Mouse (Mus musculus): Measurements from ENCODE around the gene Ikzf1. TPM values are rescaled to one million over a fixed set of nuclear protein-coding genes. Genes with fewer than 3 reads are reported as not detected.
A peak's percentile ranks its signal among the peaks of the same experiment; 100 is the strongest.

Ikzf1 gene
- polyA plus RNA-seq, 1 experiment from 2014 or later: 7.6 TPM

DNA sequence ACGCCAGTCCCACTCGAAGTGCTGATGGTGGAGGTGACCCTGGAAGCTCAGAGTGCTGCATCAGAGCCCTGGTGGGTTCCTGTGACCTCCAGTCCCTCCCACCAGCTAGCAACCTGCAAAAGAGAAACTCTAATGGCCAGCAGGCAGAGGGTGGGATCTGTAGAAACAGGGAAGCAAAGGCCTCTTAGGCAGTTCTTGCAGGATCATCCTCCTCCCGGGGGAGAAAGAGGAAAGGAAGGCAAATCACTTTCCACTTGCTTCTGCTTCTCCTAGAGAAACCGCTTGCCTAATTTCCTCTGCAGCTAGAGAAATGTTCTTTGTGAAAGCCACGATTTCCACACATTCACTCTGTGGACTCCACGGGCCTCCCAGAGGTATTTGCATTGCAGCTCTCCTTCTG lies 100.7 kb downstream of the Ikzf1 start:
- peaks cover 2% of the 10 kb centered on the region; the same call in 1 of the 2 replicates for H3K4me1 ChIP-seq (ENCODE audit: control insufficient read depth, insufficient read depth, low read length)
- no peak overlapping the region for H3K27ac ChIP-seq (ENCODE audit: low read depth, low read length)
- no peak overlapping the region for H3K9ac ChIP-seq (ENCODE audit: low read depth, low read length)
- no peak for ATAC-seq (replicated peaks; ENCODE audit: insufficient number of reproducible peaks, low FRiP score, low TSS enrichment)
- 0 out of 2 replicates have a peak, but pooled peaks cover 2% of the 10 kb centered on the region for H3K27me3 ChIP-seq (ENCODE audit: control insufficient read depth, insufficient read depth, low read length)
- H3K9me3 ChIP-seq (replicated peaks; ENCODE audit: control insufficient read depth, low read length): no peaks in the 10 kb centered on the region
- 52% methylated on average over 6 of the region's 6 CpGs for WGBS (ENCODE audit: insufficient replicate concordance)
- H3K4me3 ChIP-seq (ENCODE audit: low read depth, low read length): no peak overlapping the region
- H3K4me2 ChIP-seq: no peak overlapping the region
- no peaks in the 10 kb centered on the region for H3K36me3 ChIP-seq (ENCODE audit: control insufficient read depth, insufficient read depth, low read length)

DNA sequence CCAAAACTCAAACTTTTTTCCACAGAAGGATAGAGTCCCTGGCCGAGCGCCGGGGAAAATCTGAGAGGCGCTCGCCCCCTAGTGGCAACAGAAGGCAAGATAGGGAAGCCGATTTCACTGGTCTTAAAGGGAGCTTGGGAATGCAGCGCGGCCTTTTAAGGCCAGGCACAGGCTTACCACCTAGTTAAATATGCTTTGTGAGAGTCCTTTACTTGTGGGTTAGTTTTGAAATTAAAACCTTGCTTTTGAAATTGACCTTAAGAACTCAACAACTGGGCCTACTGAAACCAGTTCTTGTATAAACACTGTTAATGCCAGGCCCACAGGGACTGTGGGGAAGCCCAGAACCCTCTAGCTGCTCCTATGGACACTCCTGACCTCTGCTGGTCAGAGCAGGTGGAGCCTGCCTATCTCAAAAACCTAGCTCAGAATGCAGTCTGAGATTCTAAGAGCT lies 103.7 kb downstream of the Ikzf1 start:
- under 1% methylated on average over 8 of the region's 8 CpGs for WGBS (ENCODE audit: insufficient replicate concordance)
- peak overlapping the region; percentile 59; the same call in 1 of the 2 replicates for H3K9ac ChIP-seq (ENCODE audit: low read depth, low read length)
- H3K4me1 ChIP-seq (ENCODE audit: control insufficient read depth, insufficient read depth, low read length): peaks cover 2% of the 10 kb centered on the region; the same call in 1 of the 2 replicates
- H3K36me3 ChIP-seq (ENCODE audit: control insufficient read depth, insufficient read depth, low read length): no peaks in the 10 kb centered on the region
- H3K9me3 ChIP-seq (replicated peaks; ENCODE audit: control insufficient read depth, low read length): no peaks in the 10 kb centered on the region
- ATAC-seq (replicated peaks; ENCODE audit: insufficient number of reproducible peaks, low FRiP score, low TSS enrichment): peak; percentile 88
- H3K27me3 ChIP-seq (ENCODE audit: control insufficient read depth, insufficient read depth, low read length): 0 out of 2 replicates have a peak, but pooled peaks cover 2% of the 10 kb centered on the region
- H3K4me3 ChIP-seq (ENCODE audit: low read depth, low read length): no peak overlapping the region
- H3K27ac ChIP-seq (ENCODE audit: low read depth, low read length): no peak overlapping the region
- peak overlapping the region; percentile 55 for H3K4me2 ChIP-seq

DNA sequence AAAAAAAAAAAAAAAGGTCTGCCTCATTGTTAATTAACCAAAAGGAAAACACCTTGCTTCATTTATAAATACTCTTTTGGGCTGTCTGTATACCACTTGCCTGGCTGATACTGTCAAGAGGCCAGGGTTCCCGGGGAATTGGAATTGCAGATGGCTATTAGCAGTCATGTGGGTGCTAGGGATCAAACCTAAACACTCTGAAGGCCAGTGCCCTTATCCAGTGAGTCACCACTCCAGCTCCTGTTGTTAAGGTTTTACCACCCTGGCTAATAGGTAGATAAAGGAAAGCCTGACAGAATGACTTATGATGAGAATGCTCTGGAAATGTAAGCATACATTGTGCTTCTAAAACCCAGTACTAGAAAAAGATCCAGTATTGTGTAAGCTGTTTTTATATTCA lies 109.8 kb downstream of the Ikzf1 start:
- H3K4me2 ChIP-seq: no peak overlapping the region
- H3K9ac ChIP-seq (ENCODE audit: low read depth, low read length): no peak overlapping the region
- H3K27me3 ChIP-seq (ENCODE audit: control insufficient read depth, insufficient read depth, low read length): no peaks in the 10 kb centered on the region
- WGBS (ENCODE audit: insufficient replicate concordance): 78% methylated on average over 1 of the region's 1 CpGs
- no peak overlapping the region for H3K4me3 ChIP-seq (ENCODE audit: low read depth, low read length)
- no peak overlapping the region for H3K27ac ChIP-seq (ENCODE audit: low read depth, low read length)
- ATAC-seq (replicated peaks; ENCODE audit: insufficient number of reproducible peaks, low FRiP score, low TSS enrichment): no peak
- no peaks in the 10 kb centered on the region for H3K4me1 ChIP-seq (ENCODE audit: control insufficient read depth, insufficient read depth, low read length)
- H3K9me3 ChIP-seq (replicated peaks; ENCODE audit: control insufficient read depth, low read length): no peaks in the 10 kb centered on the region
- peaks cover 7% of the 10 kb centered on the region for H3K36me3 ChIP-seq (ENCODE audit: control insufficient read depth, insufficient read depth, low read length)

DNA sequence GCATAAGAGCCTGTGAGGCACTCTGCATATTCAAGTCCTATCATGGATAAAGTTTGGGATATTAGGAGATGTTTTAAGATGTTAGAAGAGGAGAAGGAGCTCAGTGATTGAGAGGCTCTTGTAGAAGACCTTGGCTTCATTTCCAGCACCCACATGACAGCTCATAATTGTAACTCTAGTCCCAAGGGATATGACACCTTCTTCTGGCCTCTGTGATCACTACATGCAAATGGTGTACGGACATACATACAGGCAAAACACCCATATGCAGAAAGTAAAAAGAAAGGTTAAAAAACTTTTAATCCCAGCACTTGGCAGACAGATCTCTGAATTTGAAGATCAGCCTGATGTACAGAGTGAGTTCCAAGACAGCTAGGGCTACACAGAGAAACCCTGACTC lies 113.9 kb downstream of the Ikzf1 start:
- Histone ChIP-seq H3K4me2 (no peak overlapping the region), H3K36me3 (ENCODE audit: control insufficient read depth, insufficient read depth, low read length) (peaks cover 29% of the 10 kb centered on the region), H3K9ac (ENCODE audit: low read depth, low read length) (no peak overlapping the region), H3K4me1 (ENCODE audit: control insufficient read depth, insufficient read depth, low read length) (peaks cover 10% of the 10 kb centered on the region; the same call in 1 of the 2 replicates), H3K4me3 (ENCODE audit: low read depth, low read length) (no peak overlapping the region), H3K9me3 (replicated peaks; ENCODE audit: control insufficient read depth, low read length) (no peaks in the 10 kb centered on the region), H3K27ac (ENCODE audit: low read depth, low read length) (no peak overlapping the region), H3K27me3 (ENCODE audit: control insufficient read depth, insufficient read depth, low read length) (no peaks in the 10 kb centered on the region)
- WGBS (ENCODE audit: insufficient replicate concordance): 97% methylated on average over 1 of the region's 1 CpGs
- ATAC-seq (replicated peaks; ENCODE audit: insufficient number of reproducible peaks, low FRiP score, low TSS enrichment): no peak

DNA sequence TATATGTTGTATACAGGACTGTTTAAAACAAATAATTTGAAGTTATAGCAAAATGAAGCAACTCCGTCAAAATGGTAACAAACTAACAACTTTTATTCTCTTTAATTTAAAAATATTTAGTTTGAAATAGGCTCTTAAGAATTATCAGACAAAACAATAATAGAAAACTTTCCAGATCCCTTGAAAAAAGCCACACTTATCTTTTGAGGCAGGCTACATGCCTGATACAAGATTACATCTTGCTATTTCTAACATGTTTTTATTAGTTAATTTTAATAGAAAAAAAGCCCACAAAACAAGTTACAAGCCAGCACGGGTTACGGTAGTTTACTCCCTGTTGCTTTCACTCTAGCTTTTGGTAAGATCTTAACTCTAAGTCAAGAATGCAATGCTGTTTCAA lies 115.5 kb downstream of the Ikzf1 start:
- Histone ChIP-seq H3K27me3 (ENCODE audit: control insufficient read depth, insufficient read depth, low read length) (no peaks in the 10 kb centered on the region), H3K36me3 (ENCODE audit: control insufficient read depth, insufficient read depth, low read length) (peaks cover 33% of the 10 kb centered on the region), H3K27ac (ENCODE audit: low read depth, low read length) (no peak overlapping the region), H3K4me1 (ENCODE audit: control insufficient read depth, insufficient read depth, low read length) (peaks cover 10% of the 10 kb centered on the region; the same call in 1 of the 2 replicates), H3K4me3 (ENCODE audit: low read depth, low read length) (no peak overlapping the region), H3K4me2 (no peak overlapping the region), H3K9me3 (replicated peaks; ENCODE audit: control insufficient read depth, low read length) (no peaks in the 10 kb centered on the region), H3K9ac (ENCODE audit: low read depth, low read length) (no peak overlapping the region)
- no peak for ATAC-seq (replicated peaks; ENCODE audit: insufficient number of reproducible peaks, low FRiP score, low TSS enrichment)
- 95% methylated on average over 3 of the region's 3 CpGs for WGBS (ENCODE audit: insufficient replicate concordance)

DNA sequence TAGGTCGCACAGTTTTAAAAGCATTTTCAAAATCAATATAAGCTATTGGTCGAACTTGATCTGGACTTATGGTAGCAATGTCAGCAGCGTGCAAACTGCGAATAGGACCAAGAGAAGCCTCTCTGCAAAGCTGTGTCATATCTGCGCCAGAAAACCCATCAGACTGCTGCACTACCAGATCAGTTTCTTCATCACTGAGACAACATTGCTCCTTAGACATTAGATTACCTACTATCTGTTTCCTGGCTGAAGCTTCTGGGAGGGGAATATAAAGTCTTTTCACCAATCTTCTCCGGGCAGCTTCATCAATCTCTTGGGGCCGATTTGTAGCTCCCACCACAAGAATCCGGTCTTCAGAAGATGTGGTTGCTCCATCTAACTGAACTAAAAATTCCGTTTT lies 116.3 kb downstream of the Ikzf1 start:
- ATAC-seq (replicated peaks; ENCODE audit: insufficient number of reproducible peaks, low FRiP score, low TSS enrichment): no peak
- Histone ChIP-seq H3K4me2 (no peak overlapping the region), H3K27ac (ENCODE audit: low read depth, low read length) (no peak overlapping the region), H3K9me3 (replicated peaks; ENCODE audit: control insufficient read depth, low read length) (no peaks in the 10 kb centered on the region), H3K36me3 (ENCODE audit: control insufficient read depth, insufficient read depth, low read length) (peaks cover 36% of the 10 kb centered on the region), H3K4me3 (ENCODE audit: low read depth, low read length) (no peak overlapping the region), H3K9ac (ENCODE audit: low read depth, low read length) (no peak overlapping the region), H3K4me1 (ENCODE audit: control insufficient read depth, insufficient read depth, low read length) (peaks cover 10% of the 10 kb centered on the region; the same call in 1 of the 2 replicates), H3K27me3 (ENCODE audit: control insufficient read depth, insufficient read depth, low read length) (no peaks in the 10 kb centered on the region)
- 86% methylated on average over 9 of the region's 9 CpGs for WGBS (ENCODE audit: insufficient replicate concordance)

DNA sequence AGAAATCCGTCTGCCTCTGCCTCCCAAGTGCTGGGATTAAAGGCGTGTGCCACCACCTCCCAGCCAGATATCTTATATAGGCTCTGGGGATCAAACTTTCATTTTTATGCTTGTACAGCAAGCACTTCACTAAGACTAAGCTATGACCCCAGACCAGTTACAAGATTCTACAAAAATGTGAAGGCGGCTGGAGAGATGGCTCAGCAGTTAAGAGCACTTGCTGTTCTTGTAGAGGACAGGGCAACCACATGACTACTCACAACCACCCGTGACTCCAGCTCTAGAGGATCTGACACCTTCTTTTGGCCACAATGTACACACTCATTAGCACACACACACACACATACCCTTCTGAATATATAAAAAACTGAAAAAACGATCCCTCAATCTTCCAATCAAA lies 119.6 kb downstream of the Ikzf1 start:
- no peak for ATAC-seq (replicated peaks; ENCODE audit: insufficient number of reproducible peaks, low FRiP score, low TSS enrichment)
- no peak overlapping the region for H3K4me3 ChIP-seq (ENCODE audit: low read depth, low read length)
- H3K4me2 ChIP-seq: no peak overlapping the region
- no peaks in the 10 kb centered on the region for H3K27me3 ChIP-seq (ENCODE audit: control insufficient read depth, insufficient read depth, low read length)
- 81% methylated on average over 5 of the region's 5 CpGs for WGBS (ENCODE audit: insufficient replicate concordance)
- H3K27ac ChIP-seq (ENCODE audit: low read depth, low read length): no peak overlapping the region
- peaks cover 14% of the 10 kb centered on the region for H3K4me1 ChIP-seq (ENCODE audit: control insufficient read depth, insufficient read depth, low read length)
- H3K9ac ChIP-seq (ENCODE audit: low read depth, low read length): no peak overlapping the region
- peaks cover 28% of the 10 kb centered on the region for H3K36me3 ChIP-seq (ENCODE audit: control insufficient read depth, insufficient read depth, low read length)
- no peaks in the 10 kb centered on the region for H3K9me3 ChIP-seq (replicated peaks; ENCODE audit: control insufficient read depth, low read length)

DNA sequence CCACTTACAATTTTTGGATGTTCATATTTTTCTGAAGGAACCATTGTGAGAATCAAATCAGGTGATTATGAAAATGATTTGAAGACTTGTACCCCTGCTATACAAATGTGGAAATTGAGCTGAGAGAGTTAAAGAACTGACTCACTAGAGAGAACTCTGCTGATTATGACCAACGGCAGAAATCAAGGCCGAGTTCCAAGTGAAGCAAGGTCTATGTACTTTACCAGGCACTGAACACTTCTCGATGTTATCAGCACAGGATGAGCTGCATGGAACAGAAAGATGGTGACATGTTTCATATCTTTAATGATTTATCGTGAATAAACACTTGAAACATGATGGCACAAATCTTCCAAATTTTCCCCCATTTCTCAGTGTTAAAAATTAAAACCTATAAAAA lies 121.1 kb downstream of the Ikzf1 start:
- Histone ChIP-seq H3K27me3 (ENCODE audit: control insufficient read depth, insufficient read depth, low read length) (no peaks in the 10 kb centered on the region), H3K4me1 (ENCODE audit: control insufficient read depth, insufficient read depth, low read length) (peaks cover 23% of the 10 kb centered on the region), H3K27ac (ENCODE audit: low read depth, low read length) (no peak overlapping the region), H3K4me3 (ENCODE audit: low read depth, low read length) (no peak overlapping the region), H3K36me3 (ENCODE audit: control insufficient read depth, insufficient read depth, low read length) (peaks cover 26% of the 10 kb centered on the region), H3K9me3 (replicated peaks; ENCODE audit: control insufficient read depth, low read length) (no peaks in the 10 kb centered on the region), H3K9ac (ENCODE audit: low read depth, low read length) (no peak overlapping the region), H3K4me2 (no peak overlapping the region)
- 81% methylated on average over 4 of the region's 4 CpGs for WGBS (ENCODE audit: insufficient replicate concordance)
- no peak for ATAC-seq (replicated peaks; ENCODE audit: insufficient number of reproducible peaks, low FRiP score, low TSS enrichment)

DNA sequence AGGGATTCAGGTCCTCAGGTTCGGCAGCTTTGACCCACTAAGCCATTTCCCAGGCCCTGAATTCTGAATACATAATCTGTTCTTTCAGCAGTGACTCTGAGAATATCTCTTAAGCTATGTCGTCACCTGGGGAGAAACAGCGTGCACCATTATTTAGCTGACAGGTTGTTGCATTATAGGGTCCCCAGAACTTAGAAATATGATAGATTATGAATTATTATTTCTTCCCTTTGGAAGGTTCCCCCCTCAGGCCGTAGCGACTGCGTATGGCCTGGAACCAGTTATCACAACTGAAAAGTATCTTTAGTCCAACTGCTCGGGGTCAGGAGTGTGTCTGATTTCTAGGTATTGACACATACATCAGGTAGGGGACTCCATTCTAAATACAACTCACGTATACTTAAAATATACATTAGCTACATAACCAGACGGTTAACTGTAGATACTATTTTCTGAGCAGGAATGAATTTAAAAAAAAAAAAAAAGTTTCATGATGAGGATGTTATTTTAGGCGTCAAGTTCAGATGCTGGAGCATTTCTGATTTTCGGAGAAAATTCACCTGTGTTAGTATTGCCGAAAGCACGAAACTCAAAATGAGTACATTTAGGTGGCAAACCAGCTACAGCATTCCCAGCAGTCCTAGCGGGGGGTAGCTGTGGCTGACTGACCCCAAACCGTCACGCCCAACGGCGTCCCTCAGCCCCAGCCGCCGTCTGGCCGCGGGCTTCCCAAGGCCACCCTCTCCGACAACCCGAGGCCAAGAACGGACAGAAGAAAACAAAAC lies 123.4 kb downstream of the Ikzf1 start:
- H3K27me3 ChIP-seq (ENCODE audit: control insufficient read depth, insufficient read depth, low read length): no peaks in the 10 kb centered on the region
- H3K27ac ChIP-seq (ENCODE audit: low read depth, low read length): peak overlapping the region; percentile 100
- peak; percentile 73 for ATAC-seq (replicated peaks; ENCODE audit: insufficient number of reproducible peaks, low FRiP score, low TSS enrichment)
- peaks cover 16% of the 10 kb centered on the region for H3K4me1 ChIP-seq (ENCODE audit: control insufficient read depth, insufficient read depth, low read length)
- no peaks in the 10 kb centered on the region for H3K9me3 ChIP-seq (replicated peaks; ENCODE audit: control insufficient read depth, low read length)
- WGBS (ENCODE audit: insufficient replicate concordance): 8% methylated on average over 25 of the region's 25 CpGs
- H3K4me2 ChIP-seq: peak overlapping the region; percentile 88
- peak overlapping the region; percentile 71 for H3K4me3 ChIP-seq (ENCODE audit: low read depth, low read length)
- peaks cover 7% of the 10 kb centered on the region for H3K36me3 ChIP-seq (ENCODE audit: control insufficient read depth, insufficient read depth, low read length)
- H3K9ac ChIP-seq (ENCODE audit: low read depth, low read length): peak overlapping the region; percentile 96
